Mouse (Mus musculus) embryonic facial prominence, embryonic 15.5 days (tissue): ENCODE measurements around the gene Mettl8. TPM values are rescaled to one million over a fixed set of nuclear protein-coding genes. Genes with fewer than 3 reads are reported as not detected.

Experiments used
- ATAC-seq: fragments of 200-750 bp; cut with Nextera tagmentation; 2 replicates; pipeline ENCODE4 v1.8.0; 2017; ENCODE audit warnings: low read depth, moderate TSS enrichment; ENCODE audit not compliant: insufficient number of reproducible peaks, low FRiP score, low TSS enrichment
- H3K27ac ChIP-seq: fragments of 300-500 bp; sonication (generic); replicated peaks from 2 replicates; pipeline ENCODE4 v1.5.1; 2015; ENCODE audit warnings: mild to moderate bottlenecking, inconsistent platforms
- H3K27me3 ChIP-seq: fragments of 300-500 bp; sonication (generic); 2 replicates; pipeline ENCODE4 v1.6.1; 2015; ENCODE audit warnings: inconsistent platforms
- H3K36me3 ChIP-seq: fragments of 300-500 bp; sonication (generic); 2 replicates; pipeline ENCODE4 v1.6.1; 2015; ENCODE audit warnings: mild to moderate bottlenecking, inconsistent platforms
- H3K4me1 ChIP-seq: fragments of 300-500 bp; sonication (generic); 2 replicates; pipeline ENCODE4 v1.6.1; 2015; ENCODE audit warnings: inconsistent platforms
- H3K4me2 ChIP-seq: fragments of 300-500 bp; sonication (generic); replicated peaks from 2 replicates; pipeline ENCODE4 v1.6.1; 2015; ENCODE audit warnings: mild to moderate bottlenecking, inconsistent platforms
- H3K4me3 ChIP-seq: fragments of 300-500 bp; sonication (generic); replicated peaks from 2 replicates; pipeline ENCODE4 v1.5.1; 2015; ENCODE audit warnings: mild to moderate bottlenecking, inconsistent platforms
- H3K9ac ChIP-seq: fragments of 300-500 bp; sonication (generic); 2 replicates; pipeline ENCODE4 v1.6.1; 2015; ENCODE audit warnings: inconsistent platforms
- H3K9me3 ChIP-seq: fragments of 300-500 bp; sonication (generic); replicated peaks from 2 replicates; pipeline ENCODE4 v1.6.1; 2016; ENCODE audit warnings: inconsistent platforms
- WGBS: fragments of 180-500 bp; shearing (Covaris S2); methylation state at CpG from one replicate; pipeline ENCODE4 v1.1.7; 2015; 5-methylcytosine and 5-hydroxymethylcytosine counted together
- polyA plus RNA-seq: library from polyadenylated mRNA; unstranded; fragments of >200 nt; fragmentation: Nextera tagmentation; extraction: Ambion mirVana; gene quantifications from 2 replicates; pipeline ENCODE4 v1.2.1, GENCODE M21; 2015

The Mettl8 gene
- 12.9 and 15.8 TPM in 2 replicates for polyA plus RNA-seq

GRCm38 (mm10) chr2:71055300-71056114, at the start of gene Mettl8, which contains the start of gene Dcaf17:
Gene Mettl8, minus strand, starts transcription at chr2:71055583.
Gene Dcaf17, plus strand, starts transcription at chr2:71055328.
- under 1% methylated on average over 57 of the region's 57 CpGs for WGBS
- peak within 1 kb of the TSS; percentile 84 for H3K9ac ChIP-seq

DNA sequence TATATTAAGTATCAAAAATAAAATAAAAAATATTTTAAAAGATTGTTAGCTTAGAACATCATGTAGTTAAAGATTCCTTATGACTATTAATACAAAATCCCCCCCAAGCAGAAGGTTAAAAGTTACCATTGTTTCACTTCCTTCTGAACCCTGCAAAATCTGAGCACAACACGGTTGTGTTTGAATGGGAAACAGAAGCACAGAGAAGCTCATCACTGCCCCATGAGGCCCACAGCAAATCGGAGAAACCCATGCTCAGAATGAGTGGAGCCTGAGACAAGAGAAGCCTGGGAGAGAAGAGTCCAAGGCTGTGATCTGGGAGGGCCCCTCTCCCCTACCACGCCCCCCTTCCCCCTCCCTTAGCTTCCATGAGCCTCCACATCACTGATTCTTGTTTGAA, 49.3 kb upstream of the Mettl8 start:
- ATAC-seq: no peak
- H3K27ac ChIP-seq: no peak overlapping the region

More at GRCm38 (mm10) chr2:71055300-71056114, at the start of gene Mettl8, which contains the start of gene Dcaf17:
- H3K4me3 ChIP-seq: peak within 1 kb of the TSS; percentile 97
- peak; percentile 98 for ATAC-seq
- peak within 1 kb of the TSS; percentile 98 for H3K27ac ChIP-seq
- H3K4me1 ChIP-seq: peaks cover 13% of the 10 kb centered on the region
- no peaks in the 10 kb centered on the region for H3K27me3 ChIP-seq
- H3K36me3 ChIP-seq: peaks cover 12% of the 10 kb centered on the region
- peak within 1 kb of the TSS; percentile 76 for H3K4me2 ChIP-seq
- no peaks in the 10 kb centered on the region for H3K9me3 ChIP-seq

GRCm38 (mm10) chr2:71103292-71103680, 47.9 kb upstream of the Mettl8 start:
- peaks cover 4% of the 10 kb centered on the region; the same call in 1 of the 2 replicates for H3K4me1 ChIP-seq
- no peaks in the 10 kb centered on the region for H3K9me3 ChIP-seq
- H3K9ac ChIP-seq: no peak overlapping the region
- no peak for ATAC-seq
- no peak overlapping the region for H3K4me3 ChIP-seq
- no peaks in the 10 kb centered on the region for H3K27me3 ChIP-seq
- peaks cover 7% of the 10 kb centered on the region; the same call in 1 of the 2 replicates for H3K36me3 ChIP-seq
- H3K27ac ChIP-seq: no peak overlapping the region
- 71% methylated on average over 4 of the region's 4 CpGs for WGBS
- H3K4me2 ChIP-seq: no peak overlapping the region

More for the DNA sequence above, 49.3 kb upstream of the Mettl8 start:
- H3K36me3 ChIP-seq: 0 out of 2 replicates have a peak, but pooled peaks cover 2% of the 10 kb centered on the region
- peaks cover 4% of the 10 kb centered on the region; the same call in 1 of the 2 replicates for H3K4me1 ChIP-seq
- H3K9ac ChIP-seq: no peak overlapping the region
- no peaks in the 10 kb centered on the region for H3K27me3 ChIP-seq
- 55% methylated on average over 3 of the region's 3 CpGs for WGBS
- no peak overlapping the region for H3K4me2 ChIP-seq
- no peaks in the 10 kb centered on the region for H3K9me3 ChIP-seq
- no peak overlapping the region for H3K4me3 ChIP-seq

GRCm38 (mm10) chr2:71102621-71103291, 47.4 kb upstream of the Mettl8 start:
- Histone ChIP-seq H3K27me3 (no peaks in the 10 kb centered on the region), H3K9ac (no peak overlapping the region), H3K4me1 (peaks cover 4% of the 10 kb centered on the region; the same call in 1 of the 2 replicates), H3K27ac (no peak overlapping the region), H3K9me3 (no peaks in the 10 kb centered on the region), H3K36me3 (peaks cover 7% of the 10 kb centered on the region; the same call in 1 of the 2 replicates), H3K4me3 (no peak overlapping the region), H3K4me2 (no peak overlapping the region)
- 53% methylated on average over 10 of the region's 10 CpGs for WGBS
- no peak for ATAC-seq

DNA sequence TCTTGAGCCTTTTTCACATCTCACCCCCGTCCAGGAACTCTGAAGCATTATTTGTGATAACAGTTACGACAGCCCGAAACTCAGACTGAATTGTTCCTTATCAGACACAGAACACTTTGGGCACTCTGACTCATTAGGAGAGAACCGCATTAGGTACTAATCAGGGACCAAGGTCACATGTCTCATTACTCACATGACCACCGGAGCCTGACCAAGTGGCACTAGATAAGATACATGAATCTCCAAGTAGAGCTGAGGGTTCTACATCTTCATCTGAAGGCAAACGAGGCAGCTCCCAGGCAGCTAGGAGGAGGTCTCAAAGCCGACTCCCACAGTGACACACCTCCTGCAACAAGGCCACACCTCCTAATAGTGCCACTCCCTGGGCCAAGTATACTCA, 40.8 kb upstream of the Mettl8 start:
- ATAC-seq: no peak
- peaks cover 14% of the 10 kb centered on the region; the same call in 1 of the 2 replicates for H3K36me3 ChIP-seq
- no peaks in the 10 kb centered on the region for H3K4me1 ChIP-seq
- no peak overlapping the region for H3K4me3 ChIP-seq
- H3K9me3 ChIP-seq: no peaks in the 10 kb centered on the region
- WGBS: 84% methylated on average over 7 of the region's 7 CpGs
- no peaks in the 10 kb centered on the region for H3K27me3 ChIP-seq
- H3K9ac ChIP-seq: no peak overlapping the region
- no peak overlapping the region for H3K27ac ChIP-seq
- no peak overlapping the region for H3K4me2 ChIP-seq

GRCm38 (mm10) chr2:71090660-71091445, 35.5 kb upstream of the Mettl8 start:
- no peak overlapping the region for H3K27ac ChIP-seq
- ATAC-seq: no peak
- no peaks in the 10 kb centered on the region for H3K9me3 ChIP-seq
- no peak overlapping the region for H3K4me2 ChIP-seq
- H3K4me3 ChIP-seq: no peak overlapping the region
- H3K36me3 ChIP-seq: peaks cover 19% of the 10 kb centered on the region
- no peaks in the 10 kb centered on the region for H3K27me3 ChIP-seq
- WGBS: 56% methylated on average over 4 of the region's 4 CpGs
- no peaks in the 10 kb centered on the region for H3K4me1 ChIP-seq
- no peak overlapping the region for H3K9ac ChIP-seq

DNA sequence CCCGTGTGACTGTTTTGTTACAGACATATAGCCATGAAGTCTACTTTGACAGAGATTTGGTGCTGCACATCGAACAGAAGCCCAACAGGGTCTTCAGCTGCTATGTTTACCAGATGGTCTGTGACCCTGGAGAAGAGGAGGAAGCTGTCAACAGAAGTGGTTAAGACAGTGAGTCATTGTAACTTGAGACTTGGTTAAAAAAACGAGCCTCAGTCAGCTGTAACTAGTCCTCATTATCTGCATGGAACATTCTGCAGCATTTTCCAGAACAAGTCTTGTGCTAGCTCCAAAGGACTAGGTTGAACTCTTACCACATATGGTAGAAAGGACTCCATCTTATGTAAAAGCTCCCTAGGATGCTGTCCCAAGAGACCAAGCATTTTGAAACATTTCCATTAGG, 34.4 kb upstream of the Mettl8 start:
- WGBS: 43% methylated on average over 3 of the region's 3 CpGs
- no peak for ATAC-seq
- Histone ChIP-seq H3K9me3 (no peaks in the 10 kb centered on the region), H3K36me3 (peaks cover 19% of the 10 kb centered on the region), H3K27ac (no peak overlapping the region), H3K4me1 (no peaks in the 10 kb centered on the region), H3K9ac (no peak overlapping the region), H3K27me3 (no peaks in the 10 kb centered on the region), H3K4me3 (no peak overlapping the region), H3K4me2 (no peak overlapping the region)

DNA sequence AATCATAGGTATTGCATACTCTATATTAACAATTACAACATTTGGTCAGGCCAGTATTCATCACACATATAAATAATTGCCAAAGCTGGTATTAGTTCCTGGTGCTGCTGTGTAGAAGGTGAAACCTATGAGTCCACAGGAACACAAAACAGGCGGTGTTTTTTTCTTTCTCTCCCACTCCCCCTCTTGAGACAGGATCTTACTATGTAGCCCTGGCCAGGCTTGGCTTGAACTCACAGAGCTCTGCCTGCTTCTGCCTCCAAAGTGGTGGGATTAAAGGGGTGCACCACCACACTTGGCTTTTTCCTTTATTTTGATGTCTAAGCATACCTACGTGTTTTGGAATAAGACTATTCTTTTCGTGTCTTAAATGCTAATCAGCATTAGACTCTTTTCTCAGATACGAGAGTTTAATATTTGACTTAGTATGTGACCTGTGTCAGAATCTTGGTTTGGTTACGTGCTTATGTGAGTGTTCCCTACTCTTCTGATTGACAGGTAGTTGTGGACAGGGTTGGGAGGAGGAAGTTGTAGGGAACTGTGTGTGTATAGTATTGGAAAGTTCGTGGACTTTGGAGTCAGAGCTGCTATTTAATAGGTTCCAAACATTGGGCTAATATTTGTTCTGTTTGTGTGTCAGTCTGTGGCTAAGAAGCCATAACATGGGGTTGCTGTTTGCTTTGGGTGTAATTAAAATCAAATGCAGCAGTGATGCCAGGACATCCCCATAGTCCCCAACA, 28.2 kb upstream of the Mettl8 start:
- Histone ChIP-seq H3K4me3 (no peak overlapping the region), H3K9ac (no peak overlapping the region), H3K36me3 (peaks cover 10% of the 10 kb centered on the region), H3K4me1 (no peaks in the 10 kb centered on the region), H3K27me3 (no peaks in the 10 kb centered on the region), H3K9me3 (no peaks in the 10 kb centered on the region), H3K27ac (no peak overlapping the region), H3K4me2 (no peak overlapping the region)
- ATAC-seq: no peak
- WGBS: 85% methylated on average over 6 of the region's 6 CpGs

DNA sequence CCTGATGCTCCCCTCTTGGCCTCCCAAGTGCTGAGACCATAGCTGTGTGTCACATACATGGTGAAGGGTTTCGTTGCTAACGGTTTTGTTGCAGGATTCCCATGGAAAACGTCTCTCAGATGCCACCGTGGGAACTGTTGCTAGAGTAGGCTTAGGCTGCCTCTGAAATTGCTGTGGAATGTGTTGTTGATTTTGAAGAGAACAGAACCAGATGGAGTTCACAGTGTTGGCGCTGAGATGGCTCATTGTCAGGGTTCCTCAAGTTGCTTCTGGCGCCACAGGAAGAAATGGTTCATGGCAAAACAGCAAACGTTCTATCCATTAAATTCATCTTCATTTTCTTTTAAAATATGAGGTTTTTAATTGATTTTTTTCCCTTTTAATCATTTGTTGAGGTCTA, 27.0 kb upstream of the Mettl8 start:
- no peaks in the 10 kb centered on the region for H3K27me3 ChIP-seq
- no peaks in the 10 kb centered on the region for H3K9me3 ChIP-seq
- no peak; the same call in 1 of the 2 replicates for ATAC-seq
- H3K4me3 ChIP-seq: no peak overlapping the region
- WGBS: 34% methylated on average over 7 of the region's 7 CpGs
- H3K4me1 ChIP-seq: no peaks in the 10 kb centered on the region
- peaks cover 7% of the 10 kb centered on the region for H3K36me3 ChIP-seq
- no peak overlapping the region for H3K9ac ChIP-seq
- H3K27ac ChIP-seq: 0 out of 2 replicates have a peak overlapping the region, but pooled peaks have one; percentile 49
- H3K4me2 ChIP-seq: no peak overlapping the region

DNA sequence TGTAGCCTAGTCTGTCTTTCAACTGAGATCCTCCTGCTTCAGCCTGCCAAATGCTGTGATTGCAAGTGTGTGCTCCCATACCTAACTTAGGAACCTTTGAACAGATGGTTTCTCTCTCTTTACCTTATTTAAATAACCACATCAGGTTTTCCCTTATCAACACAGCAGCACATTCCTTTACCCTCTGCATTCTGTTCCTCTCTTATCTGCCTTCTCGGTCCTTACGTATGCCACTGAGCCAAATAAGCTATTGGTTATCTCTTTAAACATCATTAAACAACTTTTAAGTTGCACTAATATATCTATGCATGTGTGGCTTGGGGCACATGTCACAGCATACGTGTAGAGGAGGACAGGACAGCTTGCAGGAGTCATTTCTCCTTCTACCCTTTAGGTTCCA, 18.4 kb upstream of the Mettl8 start:
- no peak for ATAC-seq
- 95% methylated on average over 3 of the region's 3 CpGs for WGBS
- no peaks in the 10 kb centered on the region for H3K4me1 ChIP-seq

More for the DNA sequence above, 18.4 kb upstream of the Mettl8 start:
- no peak overlapping the region for H3K27ac ChIP-seq
- no peaks in the 10 kb centered on the region for H3K27me3 ChIP-seq
- H3K4me3 ChIP-seq: no peak overlapping the region
- H3K9ac ChIP-seq: no peak overlapping the region
- no peaks in the 10 kb centered on the region for H3K9me3 ChIP-seq
- no peak overlapping the region for H3K4me2 ChIP-seq
- peaks cover 3% of the 10 kb centered on the region; the same call in 1 of the 2 replicates for H3K36me3 ChIP-seq
